Mouse (Mus musculus) embryonic facial prominence, embryonic 14.5 days (tissue): ENCODE results near the gene Capns2. TPM values are rescaled to one million over a fixed set of nuclear protein-coding genes. Genes with fewer than 3 reads are reported as not detected.
A peak's percentile ranks its signal among the peaks of the same experiment; 100 is the strongest.

Experiments
- ATAC-seq: fragments of 200-750 bp; cut with Nextera tagmentation; 2 replicates; pipeline ENCODE4 v1.8.0; 2017; ENCODE audit warnings: low read depth, moderate number of reproducible peaks, moderate TSS enrichment
- DNase-seq: peaks from one replicate; pipeline ENCODE4 v3.0.0-alpha.2; 2015; ENCODE audit warnings: low spot score
- H3K27ac ChIP-seq: fragments of 300-500 bp; sonication (generic); replicated peaks from 2 replicates; pipeline ENCODE4 v1.5.1; 2014; ENCODE audit warnings: low read depth, mild to moderate bottlenecking, low read length, moderate library complexity
- H3K27me3 ChIP-seq: fragments of 300-500 bp; sonication (generic); replicated peaks from 2 replicates; pipeline ENCODE4 v1.6.1; 2014; ENCODE audit warnings: low read length; ENCODE audit not compliant: control insufficient read depth, insufficient read depth
- H3K36me3 ChIP-seq: fragments of 300-500 bp; sonication (generic); 2 replicates; pipeline ENCODE4 v1.6.1; 2014; ENCODE audit warnings: low read length, mixed read lengths; ENCODE audit not compliant: control insufficient read depth, insufficient read depth
- H3K4me1 ChIP-seq: fragments of 300-500 bp; sonication (generic); 2 replicates; pipeline ENCODE4 v1.6.1; 2014; ENCODE audit warnings: antibody characterized with exemption, low read length; ENCODE audit not compliant: control insufficient read depth, insufficient read depth
- H3K4me2 ChIP-seq: fragments of 300-500 bp; sonication (generic); 2 replicates; pipeline ENCODE4 v1.6.1; 2014; ENCODE audit warnings: low read depth, mild to moderate bottlenecking, low read length, moderate library complexity, mixed read lengths
- H3K4me3 ChIP-seq: fragments of 300-500 bp; sonication (generic); 2 replicates; pipeline ENCODE4 v1.5.1; 2014; ENCODE audit warnings: low read depth, mild to moderate bottlenecking, low read length
- H3K9ac ChIP-seq: fragments of 300-500 bp; sonication (generic); 2 replicates; pipeline ENCODE4 v1.6.1; 2014; ENCODE audit warnings: low read depth, mild to moderate bottlenecking, low read length, moderate library complexity, mixed read lengths
- H3K9me3 ChIP-seq: fragments of 300-500 bp; sonication (generic); 2 replicates; pipeline ENCODE4 v1.6.1; 2016; ENCODE audit warnings: low read length; ENCODE audit not compliant: control insufficient read depth
- WGBS: fragments of 180-500 bp; shearing (Covaris S2); extraction: QIAGEN DNeasy Blood & Tissue Kit; methylation state at CpG from one replicate; pipeline ENCODE4 v1.1.7; 2014; 5-methylcytosine and 5-hydroxymethylcytosine counted together
- polyA plus RNA-seq: library from polyadenylated mRNA; unstranded; fragments of >200 nt; fragmentation: Nextera tagmentation; extraction: Ambion mirVana; gene quantifications from 2 replicates; pipeline ENCODE4 v1.2.1, GENCODE M21; 2014

Capns2 gene
- polyA plus RNA-seq, 1 experiment from 2014 or later = 17.6 TPM

- no peak overlapping the region for H3K27ac ChIP-seq
- WGBS = 86% methylated on average over 4 of the region's 4 CpGs
- no peaks in the 10 kb centered on the region for H3K27me3 ChIP-seq
- H3K36me3 ChIP-seq = no peaks in the 10 kb centered on the region
- no peak overlapping the region for H3K4me3 ChIP-seq
- no peak for ATAC-seq
- DNase-seq = no peak
- no peaks in the 10 kb centered on the region for H3K9me3 ChIP-seq
- no peak overlapping the region for H3K9ac ChIP-seq
- no peaks in the 10 kb centered on the region for H3K4me1 ChIP-seq
- no peak overlapping the region for H3K4me2 ChIP-seq
These were observed 3.4 kb upstream of the Capns2 start for GRCm38 (mm10) chr8:92897794-92898193.

- 78% methylated on average over 9 of the region's 9 CpGs for WGBS
- ATAC-seq (no peak), DNase-seq (no peak)
These were observed 1.6 kb upstream of the Capns2 start for GRCm38 (mm10) chr8:92899590-92899989.

GRCm38 (mm10) chr8:92902981-92903380 lies 1.8 kb downstream of the Capns2 start:
- 80% methylated on average over 2 of the region's 2 CpGs for WGBS
- Histone ChIP-seq H3K27me3 (no peaks in the 10 kb centered on the region), H3K4me2 (no peak overlapping the region), H3K9me3 (no peaks in the 10 kb centered on the region), H3K4me1 (peaks cover 6% of the 10 kb centered on the region; the same call in 1 of the 2 replicates), H3K27ac (peak overlapping the region; percentile 55), H3K36me3 (no peaks in the 10 kb centered on the region), H3K9ac (no peak overlapping the region), H3K4me3 (no peak overlapping the region)
- ATAC-seq = no peak
- no peak for DNase-seq

More at GRCm38 (mm10) chr8:92899590-92899989, 1.6 kb upstream of the Capns2 start:
- Histone ChIP-seq H3K9me3 (no peaks in the 10 kb centered on the region), H3K27ac (no peak overlapping the region), H3K27me3 (no peaks in the 10 kb centered on the region), H3K4me3 (no peak overlapping the region), H3K4me2 (no peak overlapping the region), H3K9ac (no peak overlapping the region), H3K4me1 (peaks cover 6% of the 10 kb centered on the region; the same call in 1 of the 2 replicates), H3K36me3 (no peaks in the 10 kb centered on the region)

DNA sequence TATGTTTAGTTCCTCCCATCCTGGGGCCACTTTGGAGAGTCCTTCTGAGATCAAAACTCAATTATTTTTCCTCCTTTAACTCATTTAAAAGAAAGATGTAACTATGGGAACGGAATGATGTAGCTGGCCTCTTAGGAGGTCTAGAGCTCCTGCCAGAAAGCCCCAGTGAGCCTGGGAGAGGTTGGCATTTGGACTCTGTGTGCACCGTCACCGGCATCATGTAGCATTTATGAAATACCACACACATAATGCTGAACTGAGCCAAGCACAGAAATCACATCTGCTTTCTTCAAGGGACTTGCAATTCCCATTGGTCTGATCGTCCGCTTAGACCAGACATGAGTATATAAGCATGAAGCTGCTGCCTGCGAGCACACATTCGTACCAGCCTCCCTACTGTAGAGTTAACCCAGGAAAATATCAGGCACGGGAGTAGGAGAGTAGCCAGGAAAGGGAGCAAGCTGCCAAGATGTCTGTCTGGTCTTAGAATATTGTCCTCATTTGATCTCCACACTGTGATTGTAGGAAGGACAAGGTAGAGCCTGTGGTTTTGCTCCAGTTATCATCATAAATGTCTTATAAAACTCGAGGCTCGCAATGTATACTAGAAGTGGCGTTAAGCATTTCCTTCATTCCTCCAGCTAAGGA lies 2.4 kb downstream of the Capns2 start:
- peak; percentile 67 for ATAC-seq
- H3K9ac ChIP-seq = no peak overlapping the region
- H3K27me3 ChIP-seq = no peaks in the 10 kb centered on the region
- no peaks in the 10 kb centered on the region for H3K9me3 ChIP-seq
- peaks cover 6% of the 10 kb centered on the region; the same call in 1 of the 2 replicates for H3K4me1 ChIP-seq
- WGBS = 73% methylated on average over 11 of the region's 11 CpGs
- peak; percentile 64 for DNase-seq
- H3K36me3 ChIP-seq = no peaks in the 10 kb centered on the region
- peak overlapping the region; percentile 55 for H3K27ac ChIP-seq
- no peak overlapping the region for H3K4me2 ChIP-seq
- no peak overlapping the region for H3K4me3 ChIP-seq

- Histone ChIP-seq H3K4me3 (no peak overlapping the region), H3K36me3 (no peaks in the 10 kb centered on the region), H3K9me3 (no peaks in the 10 kb centered on the region), H3K9ac (no peak overlapping the region), H3K4me2 (no peak overlapping the region), H3K27ac (no peak overlapping the region), H3K27me3 (no peaks in the 10 kb centered on the region), H3K4me1 (peaks cover 6% of the 10 kb centered on the region; the same call in 1 of the 2 replicates)
- ATAC-seq = no peak
- whole genome bisulfite sequencing = 94% methylated on average over 9 of the region's 9 CpGs
- DNase-seq = no peak
These were observed 5.3 kb downstream of the Capns2 start for GRCm38 (mm10) chr8:92906553-92906952.

GRCm38 (mm10) chr8:92908448-92908847 lies 7.2 kb downstream of the Capns2 start:
- H3K36me3 ChIP-seq = no peaks in the 10 kb centered on the region
- WGBS = 74% methylated on average over 2 of the region's 2 CpGs
- no peak overlapping the region for H3K4me2 ChIP-seq
- H3K27me3 ChIP-seq = no peaks in the 10 kb centered on the region
- no peaks in the 10 kb centered on the region for H3K9me3 ChIP-seq
- H3K27ac ChIP-seq = no peak overlapping the region
- 0 out of 2 replicates have a peak, but pooled peaks cover 6% of the 10 kb centered on the region for H3K4me1 ChIP-seq
- H3K9ac ChIP-seq = no peak overlapping the region
- ATAC-seq (no peak), DNase-seq (no peak)
- no peak overlapping the region for H3K4me3 ChIP-seq

GRCm38 (mm10) chr8:92911477-92911876 lies 10.3 kb downstream of the Capns2 start:
- no peaks in the 10 kb centered on the region for H3K9me3 ChIP-seq
- no peak overlapping the region for H3K9ac ChIP-seq
- H3K27ac ChIP-seq = no peak overlapping the region
- DNase-seq (no peak), ATAC-seq (no peak)
- H3K27me3 ChIP-seq = no peaks in the 10 kb centered on the region
- no peak overlapping the region for H3K4me2 ChIP-seq
- WGBS = 84% methylated on average over 3 of the region's 3 CpGs
- H3K36me3 ChIP-seq = no peaks in the 10 kb centered on the region
- H3K4me1 ChIP-seq = 0 out of 2 replicates have a peak, but pooled peaks cover 8% of the 10 kb centered on the region
- no peak overlapping the region for H3K4me3 ChIP-seq

GRCm38 (mm10) chr8:92913396-92913795 lies 12.2 kb downstream of the Capns2 start:
- Histone ChIP-seq H3K9ac (no peak overlapping the region), H3K36me3 (no peaks in the 10 kb centered on the region), H3K27me3 (no peaks in the 10 kb centered on the region), H3K4me2 (no peak overlapping the region), H3K4me1 (0 out of 2 replicates have a peak, but pooled peaks cover 8% of the 10 kb centered on the region), H3K27ac (peak overlapping the region; percentile 16; the same call in 1 of the 2 replicates), H3K9me3 (no peaks in the 10 kb centered on the region), H3K4me3 (no peak overlapping the region)
- ATAC-seq (no peak), DNase-seq (peak; percentile 85)
- WGBS = 33% methylated on average over 7 of the region's 7 CpGs

- ATAC-seq = no peak
These were observed 14.9 kb downstream of the Capns2 start for GRCm38 (mm10) chr8:92916082-92916481.

More at GRCm38 (mm10) chr8:92916082-92916481, 14.9 kb downstream of the Capns2 start:
- Histone ChIP-seq H3K4me3 (no peak overlapping the region), H3K4me2 (no peak overlapping the region), H3K27me3 (no peaks in the 10 kb centered on the region), H3K9ac (no peak overlapping the region), H3K36me3 (no peaks in the 10 kb centered on the region), H3K4me1 (0 out of 2 replicates have a peak, but pooled peaks cover 8% of the 10 kb centered on the region), H3K27ac (no peak overlapping the region), H3K9me3 (no peaks in the 10 kb centered on the region)
- DNase-seq = no peak
- WGBS = 78% methylated on average over 3 of the region's 3 CpGs
